Mouse (Mus musculus): ENCODE results near the gene Cab39l.

GRCm38 (mm10) chr14:59632067-59632466 lies 191.3 kb downstream of the Cab39l start:
- no peak for TF ChIP-seq MAFK (IDR thresholded peaks at IDR 0.05; ENCODE audit: insufficient replicate concordance, low read length)
- TF ChIP-seq CTCF (conservative IDR thresholded peaks at IDR 0.05 in 1 of 2, IDR thresholded peaks at IDR 0.05 in 1 of 2; ENCODE audit: low read depth in 2 of 2, low read length in 2 of 2) = no peak
- TF ChIP-seq MXI1 (IDR thresholded peaks at IDR 0.05; ENCODE audit: low read depth, low read length) = no peak
- no peak for TF ChIP-seq POLR2A (IDR thresholded peaks at IDR 0.05; ENCODE audit: low read depth, low read length)
- no peak for TF ChIP-seq EP300 (IDR thresholded peaks at IDR 0.05; ENCODE audit: low read length)
- TF ChIP-seq UBTF (IDR thresholded peaks at IDR 0.05; ENCODE audit: low read depth, low read length) = no peak
- no peak for TF ChIP-seq RCOR1 (conservative IDR thresholded peaks at IDR 0.05; ENCODE audit: low read depth, low read length)
- no peak for TF ChIP-seq ZMIZ1 (IDR thresholded peaks at IDR 0.05; ENCODE audit: low read depth, low read length)
- TF ChIP-seq ZNF384 (IDR thresholded peaks at IDR 0.05; ENCODE audit: low read depth, low read length) = no peak
- no peak for TF ChIP-seq NELFE (IDR thresholded peaks at IDR 0.05; ENCODE audit: low read depth, low read length)
- TF ChIP-seq HCFC1 (IDR thresholded peaks at IDR 0.05; ENCODE audit: low read depth, low read length) = no peak
- TF ChIP-seq TBP (conservative IDR thresholded peaks at IDR 0.05; ENCODE audit: low read depth, low read length) = no peak
